Mouse (Mus musculus): ENCODE data around the gene Nr1h2. TPM values are rescaled to one million over a fixed set of nuclear protein-coding genes. Genes with fewer than 3 reads are reported as not detected.
A peak's percentile ranks its signal among the peaks of the same experiment; 100 is the strongest.

The Nr1h2 gene
- polyA plus RNA-seq, 1 experiment from 2014 or later, result 72.3 TPM

DNA sequence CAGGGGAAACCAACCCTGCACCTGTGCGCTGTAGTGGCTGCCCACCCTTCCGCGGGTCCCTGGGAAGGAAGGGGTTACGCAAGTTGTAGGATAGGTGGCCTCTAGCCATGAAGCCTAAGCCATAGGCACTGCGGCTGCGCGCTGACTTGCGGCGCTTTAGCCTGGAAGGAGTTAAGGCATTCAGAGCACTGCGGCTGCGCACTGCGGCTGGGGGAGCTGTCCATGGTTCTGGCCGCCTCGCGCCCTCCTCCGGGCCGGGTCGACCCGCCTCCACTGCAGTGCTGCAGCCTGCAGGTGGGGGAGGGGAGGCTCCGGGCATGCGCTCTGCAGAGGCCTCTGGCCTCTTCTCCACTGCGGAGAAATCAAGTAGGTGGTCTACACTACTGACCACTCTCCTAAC, 40.0 kb upstream of the Nr1h2 start:
- Histone ChIP-seq H3K4me3 (peak overlapping the region; percentile 23), H3K4me2 (peak overlapping the region; percentile 99), H3K36me3 (peaks cover 6% of the 10 kb centered on the region; the same call in 1 of the 2 replicates), H3K4me1 (peaks cover 44% of the 10 kb centered on the region), H3K9ac (no peak overlapping the region), H3K27me3 (peaks cover 48% of the 10 kb centered on the region), H3K27ac (no peak overlapping the region), H3K9me3 (no peaks in the 10 kb centered on the region)
- ATAC-seq (ENCODE audit: insufficient number of reproducible peaks, insufficient read depth, low FRiP score, low TSS enrichment, low read depth), result no peak
- 0% methylated on average over 22 of the region's 22 CpGs for WGBS

DNA sequence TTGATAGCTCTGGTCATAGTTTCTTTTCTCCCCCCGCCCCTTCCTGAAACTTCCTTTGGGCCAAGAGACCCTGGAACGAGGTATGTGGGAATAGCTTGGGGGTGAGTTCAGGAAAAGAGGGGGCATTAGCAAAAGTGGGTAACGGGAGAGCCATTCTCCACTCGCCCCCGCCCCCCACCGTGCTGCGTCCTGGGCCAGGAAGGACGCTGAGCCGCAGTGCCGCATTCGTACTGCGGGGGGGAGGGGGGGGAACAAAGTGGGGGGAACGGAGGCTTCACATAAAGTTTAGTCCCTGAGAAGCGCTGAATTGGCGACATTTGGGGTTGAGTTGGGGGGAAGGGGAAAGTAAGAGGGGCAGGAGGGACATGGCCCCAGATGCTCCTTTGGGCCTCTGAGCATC, 39.3 kb upstream of the Nr1h2 start:
- peaks cover 55% of the 10 kb centered on the region for H3K27me3 ChIP-seq
- peaks cover 52% of the 10 kb centered on the region for H3K4me1 ChIP-seq
- H3K4me2 ChIP-seq, result peak overlapping the region; percentile 99
- ATAC-seq (ENCODE audit: insufficient number of reproducible peaks, insufficient read depth, low FRiP score, low TSS enrichment, low read depth), result no peak
- no peak overlapping the region for H3K9ac ChIP-seq
- peak overlapping the region; percentile 62; the same call in 1 of the 2 replicates for H3K4me3 ChIP-seq
- H3K36me3 ChIP-seq, result peaks cover 6% of the 10 kb centered on the region; the same call in 1 of the 2 replicates
- H3K27ac ChIP-seq, result no peak overlapping the region
- WGBS, result 1% methylated on average over 15 of the region's 15 CpGs
- no peaks in the 10 kb centered on the region for H3K9me3 ChIP-seq

DNA sequence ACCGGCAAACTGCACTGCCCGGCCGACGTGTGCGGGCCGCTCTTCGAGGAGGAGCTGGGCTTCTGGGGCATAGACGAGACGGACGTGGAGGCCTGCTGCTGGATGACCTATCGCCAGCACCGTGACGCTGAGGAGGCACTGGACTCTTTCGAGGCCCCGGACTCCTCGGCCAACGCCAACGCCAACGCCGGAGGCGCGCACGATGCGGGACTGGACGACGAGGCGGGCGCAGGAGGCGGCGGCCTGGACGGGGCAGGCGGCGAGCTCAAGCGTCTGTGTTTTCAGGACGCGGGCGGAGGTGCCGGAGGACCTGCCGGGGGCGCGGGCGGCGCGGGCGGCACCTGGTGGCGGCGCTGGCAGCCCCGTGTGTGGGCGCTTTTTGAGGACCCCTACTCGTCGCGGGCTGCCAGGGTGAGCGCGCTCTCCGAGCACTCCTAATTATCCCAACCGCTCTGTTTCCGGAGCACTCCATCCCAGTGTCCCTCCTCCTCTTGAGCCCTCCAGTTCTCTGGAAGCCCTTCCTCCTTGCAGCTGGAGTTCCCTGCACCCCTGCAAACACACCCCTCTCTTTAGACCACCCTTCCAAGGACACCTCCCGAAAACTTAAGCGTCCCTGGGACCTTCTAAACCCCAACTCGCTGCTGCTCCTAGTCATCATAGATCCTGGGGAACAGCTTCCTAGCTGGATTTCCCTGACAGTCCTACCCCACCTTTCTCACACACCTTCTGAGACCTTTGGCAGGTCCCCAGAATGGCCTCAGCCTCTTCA, 37.8 kb upstream of the Nr1h2 start:
- Histone ChIP-seq H3K9ac (peak overlapping the region; percentile 71), H3K4me3 (peak overlapping the region; percentile 62), H3K36me3 (peaks cover 6% of the 10 kb centered on the region; the same call in 1 of the 2 replicates), H3K27me3 (peaks cover 70% of the 10 kb centered on the region), H3K4me2 (peak overlapping the region; percentile 99), H3K27ac (no peak overlapping the region), H3K9me3 (no peaks in the 10 kb centered on the region), H3K4me1 (peaks cover 62% of the 10 kb centered on the region)
- under 1% methylated on average over 53 of the region's 60 CpGs for WGBS
- no peak for ATAC-seq (ENCODE audit: insufficient number of reproducible peaks, insufficient read depth, low FRiP score, low TSS enrichment, low read depth)

DNA sequence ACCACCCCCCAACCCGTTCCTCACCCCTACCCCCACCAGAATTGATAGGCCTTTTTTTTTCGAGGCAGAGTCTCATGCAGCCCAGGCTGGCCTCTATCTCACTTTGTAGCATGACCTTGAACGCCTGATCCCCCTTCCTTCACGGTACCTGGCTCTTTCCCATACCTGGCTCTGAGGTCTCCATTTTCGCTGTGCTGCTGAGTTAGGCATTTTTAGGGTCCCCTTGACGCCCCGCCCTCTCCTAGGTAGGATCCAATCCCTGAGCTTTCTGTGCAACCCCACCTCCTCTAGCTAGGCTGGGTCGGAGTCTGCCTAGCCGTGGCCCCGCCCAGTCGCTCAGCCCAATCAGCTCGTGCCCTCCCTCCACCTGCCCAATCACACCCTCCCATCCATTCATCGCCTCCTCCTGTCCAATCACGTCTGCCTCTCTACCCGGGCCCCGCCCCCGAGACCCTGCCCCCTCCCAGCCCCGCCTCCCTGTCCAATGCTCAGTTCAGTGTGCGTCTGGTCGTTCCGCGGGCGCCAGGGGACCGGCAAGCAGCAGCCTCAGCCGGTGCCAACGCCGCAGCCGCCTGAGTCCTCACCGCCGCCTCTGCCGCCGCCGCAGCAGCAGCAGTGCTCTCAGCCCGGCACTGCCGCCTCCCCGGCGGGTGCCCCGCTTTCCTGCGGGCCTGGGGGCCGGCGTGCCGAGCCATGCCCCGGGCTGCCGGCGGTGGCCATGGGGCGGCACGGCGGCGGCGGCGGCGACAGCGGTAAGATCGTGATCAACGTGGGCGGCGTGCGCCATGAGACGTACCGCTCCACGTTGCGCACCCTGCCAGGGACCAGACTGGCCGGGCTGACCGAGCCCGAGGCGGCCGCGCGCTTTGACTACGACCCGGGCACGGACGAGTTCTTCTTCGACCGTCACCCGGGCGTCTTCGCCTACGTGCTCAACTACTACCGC, 36.9 kb upstream of the Nr1h2 start, which contains the start of gene Kcnc3:
TSS of gene Kcnc3 (plus strand) at position 263 of the 946 bp plus-strand sequence.
- Histone ChIP-seq H3K4me3 (peak within 1 kb of the TSS; percentile 62), H3K4me2 (peak within 1 kb of the TSS; percentile 99), H3K4me1 (peaks cover 62% of the 10 kb centered on the region), H3K9me3 (no peaks in the 10 kb centered on the region), H3K27me3 (peaks cover 79% of the 10 kb centered on the region), H3K27ac (peak within 1 kb of the TSS; percentile 44; the same call in 1 of the 2 replicates), H3K9ac (peak within 1 kb of the TSS; percentile 71), H3K36me3 (peaks cover 6% of the 10 kb centered on the region; the same call in 1 of the 2 replicates)
- under 1% methylated on average over 80 of the region's 80 CpGs for WGBS
- ATAC-seq (ENCODE audit: insufficient number of reproducible peaks, insufficient read depth, low FRiP score, low TSS enrichment, low read depth), result peak; percentile 92

DNA sequence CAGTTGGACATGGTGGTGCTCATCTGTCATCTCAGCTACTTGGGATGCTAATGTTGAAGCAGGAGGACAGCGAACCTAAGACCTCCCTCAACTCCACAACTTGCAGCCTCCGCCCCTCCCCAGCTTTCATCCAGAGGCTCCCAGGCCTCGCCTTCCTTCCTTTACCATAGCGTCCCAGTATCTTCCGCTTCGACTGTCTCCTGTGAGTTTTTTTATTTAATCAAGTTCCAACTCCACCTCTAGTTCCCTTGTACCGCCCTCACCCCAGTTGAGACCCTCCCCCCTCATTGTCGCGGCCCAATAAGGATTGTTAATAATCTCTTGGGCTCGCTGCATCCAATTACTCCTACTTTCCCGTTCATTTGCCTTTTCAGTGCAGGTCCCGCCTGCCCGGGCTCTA, 36.2 kb upstream of the Nr1h2 start:
- H3K9me3 ChIP-seq, result no peaks in the 10 kb centered on the region
- peak overlapping the region; percentile 99 for H3K4me2 ChIP-seq
- peak overlapping the region; percentile 62 for H3K4me3 ChIP-seq
- no peak for ATAC-seq (ENCODE audit: insufficient number of reproducible peaks, insufficient read depth, low FRiP score, low TSS enrichment, low read depth)
- peak overlapping the region; percentile 44; the same call in 1 of the 2 replicates for H3K27ac ChIP-seq
- peaks cover 86% of the 10 kb centered on the region for H3K27me3 ChIP-seq
- peaks cover 62% of the 10 kb centered on the region for H3K4me1 ChIP-seq
- WGBS, result 3% methylated on average over 13 of the region's 13 CpGs
- no peaks in the 10 kb centered on the region for H3K36me3 ChIP-seq
- H3K9ac ChIP-seq, result no peak overlapping the region

DNA sequence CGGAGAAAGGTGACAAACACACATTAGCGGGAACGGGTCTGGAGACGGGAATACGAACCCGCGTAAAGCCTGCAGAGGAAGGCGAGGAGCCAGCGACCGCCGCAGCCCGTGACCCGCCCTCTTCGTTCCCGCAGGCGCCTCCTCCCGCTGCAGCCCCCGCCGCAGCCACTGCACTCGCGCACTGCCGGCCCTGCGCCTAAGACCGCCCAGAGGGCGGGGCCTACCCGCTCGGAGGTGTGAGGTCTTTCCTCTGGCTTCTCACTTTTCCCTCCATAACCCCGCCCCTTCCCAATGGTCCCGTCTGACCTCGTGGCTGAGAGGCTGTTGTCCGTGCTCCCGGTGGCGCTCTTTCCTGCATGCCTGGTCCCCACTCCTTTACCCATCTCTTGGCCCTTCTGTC, 35.4 kb upstream of the Nr1h2 start:
- Histone ChIP-seq H3K4me2 (peak overlapping the region; percentile 99), H3K4me1 (peaks cover 61% of the 10 kb centered on the region), H3K27ac (no peak overlapping the region), H3K4me3 (peak overlapping the region; percentile 62), H3K36me3 (no peaks in the 10 kb centered on the region), H3K9me3 (no peaks in the 10 kb centered on the region), H3K9ac (peak overlapping the region; percentile 61), H3K27me3 (peaks cover 87% of the 10 kb centered on the region)
- 0% methylated on average over 33 of the region's 33 CpGs for WGBS
- ATAC-seq (ENCODE audit: insufficient number of reproducible peaks, insufficient read depth, low FRiP score, low TSS enrichment, low read depth), result 0 out of 2 replicates have a peak, but pooled peaks have one; percentile 12

DNA sequence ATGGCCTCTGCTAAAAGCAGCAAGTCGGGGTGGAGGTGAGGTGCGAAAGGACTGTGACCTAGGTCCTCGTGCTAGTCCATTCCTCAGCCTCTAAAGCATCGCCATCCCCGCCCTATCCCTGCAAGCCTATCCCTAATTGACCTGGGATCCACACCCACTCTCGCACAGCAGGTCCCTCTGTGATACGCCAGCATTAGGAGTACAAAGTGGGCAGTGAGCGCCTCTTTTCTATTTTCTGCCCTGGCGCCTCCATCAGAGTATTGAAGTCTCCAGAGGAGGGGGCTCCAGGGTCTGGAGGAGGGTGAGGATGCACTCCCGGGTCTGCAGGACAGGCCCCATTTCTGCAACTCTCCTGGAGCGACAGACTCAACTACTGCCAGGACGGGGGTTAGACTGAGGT, 34.6 kb upstream of the Nr1h2 start:
- peak overlapping the region; percentile 61 for H3K9ac ChIP-seq
- WGBS, result 8% methylated on average over 12 of the region's 12 CpGs

DNA sequence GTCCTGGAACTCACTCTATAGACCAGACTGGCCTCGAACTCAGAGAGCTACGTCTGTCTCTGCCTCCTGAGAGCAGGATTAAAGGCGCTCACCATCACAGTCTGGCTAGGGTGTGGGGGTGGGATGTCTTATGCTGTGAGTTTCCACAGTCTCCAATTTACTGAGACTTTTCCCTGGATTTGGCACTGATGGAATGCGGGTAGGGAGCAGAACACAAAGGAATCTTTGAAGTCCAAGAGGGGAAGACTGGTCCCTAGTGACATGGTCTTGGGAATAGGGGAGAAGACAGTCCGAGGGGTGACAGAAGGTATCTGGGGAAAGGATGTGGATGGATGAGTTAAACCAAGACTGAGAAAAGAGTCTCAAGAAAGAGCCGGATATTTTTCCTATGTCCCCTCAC, 33.9 kb upstream of the Nr1h2 start:
- 26% methylated on average over 6 of the region's 6 CpGs for WGBS
- ATAC-seq (ENCODE audit: insufficient number of reproducible peaks, insufficient read depth, low FRiP score, low TSS enrichment, low read depth), result no peak
- H3K9ac ChIP-seq, result no peak overlapping the region
- peaks cover 47% of the 10 kb centered on the region for H3K4me1 ChIP-seq
- peaks cover 72% of the 10 kb centered on the region for H3K27me3 ChIP-seq
- peak overlapping the region; percentile 67 for H3K4me2 ChIP-seq
- peak overlapping the region; percentile 39; the same call in 1 of the 2 replicates for H3K4me3 ChIP-seq
- no peaks in the 10 kb centered on the region for H3K36me3 ChIP-seq
- no peak overlapping the region for H3K27ac ChIP-seq
- H3K9me3 ChIP-seq, result no peaks in the 10 kb centered on the region

More for the DNA sequence above, 34.6 kb upstream of the Nr1h2 start:
- Histone ChIP-seq H3K4me1 (peaks cover 53% of the 10 kb centered on the region), H3K4me2 (peak overlapping the region; percentile 99), H3K27me3 (peaks cover 79% of the 10 kb centered on the region), H3K27ac (no peak overlapping the region), H3K9me3 (no peaks in the 10 kb centered on the region), H3K4me3 (peak overlapping the region; percentile 62), H3K36me3 (no peaks in the 10 kb centered on the region)
- ATAC-seq (ENCODE audit: insufficient number of reproducible peaks, insufficient read depth, low FRiP score, low TSS enrichment, low read depth), result no peak

DNA sequence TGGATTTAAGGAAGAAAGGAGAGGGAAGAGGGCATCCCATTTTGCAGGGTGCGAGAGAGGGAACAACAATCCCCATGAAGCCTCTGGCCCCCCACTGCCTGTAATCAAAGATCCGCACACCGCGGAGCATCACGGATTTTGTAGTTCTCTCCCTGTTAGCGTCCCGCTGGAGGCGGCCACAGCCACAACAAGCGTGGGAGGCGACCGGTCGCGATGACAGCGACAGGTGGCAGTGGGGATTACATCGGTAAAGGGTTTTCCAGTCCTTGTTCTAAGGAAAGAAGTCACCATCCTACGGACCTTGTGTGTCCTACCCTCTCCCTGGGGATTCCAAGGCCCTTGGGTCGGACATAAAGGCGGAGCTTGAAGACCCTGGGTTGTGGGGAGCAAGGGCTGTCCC, 33.2 kb upstream of the Nr1h2 start:
- peaks cover 43% of the 10 kb centered on the region for H3K4me1 ChIP-seq
- H3K27me3 ChIP-seq, result peaks cover 65% of the 10 kb centered on the region
- H3K4me2 ChIP-seq, result peak overlapping the region; percentile 67
- no peaks in the 10 kb centered on the region for H3K36me3 ChIP-seq
- H3K9me3 ChIP-seq, result no peaks in the 10 kb centered on the region
- H3K9ac ChIP-seq, result peak overlapping the region; percentile 58; the same call in 1 of the 2 replicates
- ATAC-seq (ENCODE audit: insufficient number of reproducible peaks, insufficient read depth, low FRiP score, low TSS enrichment, low read depth), result no peak
- WGBS, result 1% methylated on average over 18 of the region's 18 CpGs
- H3K27ac ChIP-seq, result no peak overlapping the region
- peak overlapping the region; percentile 39 for H3K4me3 ChIP-seq

DNA sequence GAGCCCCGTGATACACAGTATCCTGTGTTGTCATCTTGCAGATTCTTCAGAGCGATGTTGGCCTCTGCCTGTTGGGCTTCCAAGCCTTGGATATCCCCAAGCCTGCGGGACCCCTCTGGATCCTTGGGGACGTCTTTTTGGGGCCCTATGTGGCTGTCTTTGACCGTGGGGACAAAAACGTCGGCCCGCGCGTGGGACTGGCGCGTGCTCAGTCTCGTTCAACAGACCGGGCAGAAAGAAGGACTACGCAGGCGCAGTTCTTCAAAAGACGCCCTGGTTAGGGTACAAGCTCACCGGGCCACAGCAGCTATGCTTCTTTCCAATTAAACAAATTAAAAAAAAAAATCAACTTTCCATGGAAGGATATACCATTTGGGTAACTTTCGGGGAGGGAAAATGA, 32.8 kb upstream of the Nr1h2 start:
- H3K27me3 ChIP-seq, result peaks cover 61% of the 10 kb centered on the region
- H3K27ac ChIP-seq, result no peak overlapping the region
- H3K9me3 ChIP-seq, result no peaks in the 10 kb centered on the region
- 10% methylated on average over 19 of the region's 19 CpGs for WGBS
- peak overlapping the region; percentile 39 for H3K4me3 ChIP-seq
- 0 out of 2 replicates have a peak overlapping the region, but pooled peaks have one; percentile 58 for H3K9ac ChIP-seq
- H3K4me1 ChIP-seq, result peaks cover 39% of the 10 kb centered on the region
- H3K4me2 ChIP-seq, result peak overlapping the region; percentile 67
- no peaks in the 10 kb centered on the region for H3K36me3 ChIP-seq
- no peak for ATAC-seq (ENCODE audit: insufficient number of reproducible peaks, insufficient read depth, low FRiP score, low TSS enrichment, low read depth)

DNA sequence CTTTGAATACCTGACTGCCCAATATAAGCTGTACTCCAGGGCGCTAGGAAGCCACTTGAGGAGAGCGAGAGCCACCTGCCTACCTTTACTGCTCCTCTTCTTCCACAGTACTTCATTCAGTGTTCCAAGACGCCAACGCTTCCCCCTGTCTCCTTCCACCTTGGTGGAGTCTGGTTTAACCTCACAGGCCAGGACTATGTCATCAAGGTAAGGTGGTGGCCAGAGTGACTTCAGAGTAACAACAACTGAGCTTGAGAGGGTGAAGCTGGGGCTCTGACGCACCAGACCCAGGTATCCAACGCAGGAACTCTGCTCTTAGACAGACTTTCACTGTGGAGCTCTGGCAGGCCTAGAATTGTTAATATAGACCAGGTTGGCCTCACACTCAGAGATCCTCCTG, 31.9 kb upstream of the Nr1h2 start:
- Histone ChIP-seq H3K36me3 (no peaks in the 10 kb centered on the region), H3K27ac (no peak overlapping the region), H3K4me1 (peaks cover 32% of the 10 kb centered on the region), H3K4me3 (no peak overlapping the region), H3K9ac (no peak overlapping the region), H3K27me3 (peaks cover 51% of the 10 kb centered on the region), H3K9me3 (no peaks in the 10 kb centered on the region), H3K4me2 (no peak overlapping the region)
- WGBS, result 93% methylated on average over 6 of the region's 6 CpGs
- no peak for ATAC-seq (ENCODE audit: insufficient number of reproducible peaks, insufficient read depth, low FRiP score, low TSS enrichment, low read depth)

Measured in embryonic facial prominence, embryonic 13.5 days (tissue).